Mouse (Mus musculus) E14TG2a.4 (cell line): ENCODE data around the gene Ampd1.

Experiments used
- CTCF ChIP-seq: conservative IDR thresholded peaks from 2 replicates; pipeline ENCODE4 v1.5.1; 2014; ENCODE audit warnings: low read length
- NANOG ChIP-seq: IDR thresholded peaks from 2 replicates; pipeline ENCODE4 v1.6.1; 2014; ENCODE audit warnings: borderline replicate concordance, low read length, mixed read lengths
- POU5F1 ChIP-seq: IDR thresholded peaks from 2 replicates; pipeline ENCODE4 v1.6.1; 2014; ENCODE audit warnings: low read length, borderline replicate concordance

GRCm38 (mm10) chr3:103085986-103086385 lies 12.2 kb downstream of the Ampd1 start:
- TF ChIP-seq CTCF (no peak), NANOG (no peak), POU5F1 (peak; percentile 49; the same call in 1 of the 2 replicates)
